Mouse (Mus musculus): Measurements from ENCODE around the gene Odf3b.

Gene Odf3b

DNA sequence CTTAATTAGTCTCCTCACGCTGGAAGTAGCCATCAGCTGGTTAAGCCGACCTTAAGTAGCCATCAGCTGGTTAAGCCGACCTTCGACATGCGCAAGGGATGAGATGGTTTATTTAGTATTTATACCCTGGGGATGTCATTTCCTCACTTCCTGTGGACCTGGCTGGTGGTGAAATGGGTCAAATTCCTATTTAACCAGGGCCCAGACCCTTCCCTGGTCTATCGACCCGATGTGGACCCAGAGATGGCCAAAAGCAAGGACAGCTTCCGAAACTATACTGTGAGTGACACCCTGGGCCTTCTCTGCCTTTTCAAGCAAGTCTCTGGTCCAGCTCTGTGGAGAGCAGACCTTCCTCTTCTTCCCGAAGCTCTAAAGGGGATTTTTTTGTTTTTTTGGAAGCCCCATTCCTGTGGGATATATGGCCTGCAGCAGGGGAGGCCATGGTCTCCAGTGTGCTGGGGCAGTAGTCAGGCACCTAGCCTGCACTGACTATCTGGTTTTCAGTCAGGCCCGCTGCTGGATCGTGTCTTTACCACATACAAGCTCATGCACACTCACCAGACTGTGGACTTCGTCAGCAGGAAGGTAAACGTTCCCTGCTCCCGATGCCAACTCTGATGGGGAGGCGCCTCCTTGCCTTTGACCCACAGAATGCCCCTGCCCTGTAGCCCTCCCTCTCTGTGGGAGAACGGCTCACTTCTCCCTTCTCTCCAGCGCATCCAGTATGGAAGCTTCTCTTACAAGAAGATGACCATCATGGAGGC lies 44.1 kb downstream of the Odf3b start:
- DNase-seq: no peak

GRCm38 (mm10) chr15:89334271-89334670 lies 44.8 kb downstream of the Odf3b start, which contains the start of gene Miox:
Gene Miox (plus strand): TSS chr15:89334398.
- no peak for DNase-seq
